Mouse (Mus musculus): ENCODE results near the gene Jarid2.

DNA sequence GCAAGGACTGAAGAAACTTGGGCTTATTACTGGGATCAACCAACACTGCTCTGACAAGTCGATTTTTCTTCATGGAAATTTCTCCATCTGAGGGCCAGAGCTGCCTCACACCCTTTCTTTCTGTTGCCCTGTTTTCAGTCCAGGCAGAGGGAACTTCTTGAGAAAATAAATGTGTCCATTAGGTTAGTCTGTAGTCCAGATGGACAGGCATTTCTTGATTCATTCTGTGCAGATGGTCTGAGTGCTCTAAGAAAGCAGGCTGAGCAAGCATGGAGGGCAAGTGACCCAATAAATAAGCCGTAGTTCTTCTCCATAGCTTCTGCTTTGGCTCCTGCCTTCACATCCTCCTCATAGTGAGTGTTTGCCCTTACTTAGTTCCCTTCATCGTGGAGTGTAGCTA lies 46.1 kb downstream of the Jarid2 start:
- TF ChIP-seq POLR2A (IDR thresholded peaks at IDR 0.05; ENCODE audit: low read depth, low read length), result no peak
- no peak for TF ChIP-seq CTCF (conservative IDR thresholded peaks at IDR 0.05; ENCODE audit: insufficient read depth, insufficient read length, low read depth, low read length)
